Comparison of ENCODE assay signal across 15 mouse cellular contexts in genomic region chr14:22874584-22874983, GRCm38 (mm10).
"Had no signal": no experiment of that assay in that cellular context is flagged by ENCODE, and none has a peak within 500 bp of the region (broad histone marks: within the 10 kb centered on the region; RNA-seq: fewer than 3 reads in every experiment).

No protein-coding gene starts in this region.

- H3K4me1 ChIP-seq: neural tube, embryonic 15.5 days; stomach, embryonic 15.5 days had no signal

- H3K9ac ChIP-seq: neural tube, embryonic 15.5 days; stomach, embryonic 15.5 days had no signal

- H3K27me3 ChIP-seq: neural tube, embryonic 15.5 days; stomach, embryonic 15.5 days had no signal

- H3K4me3 ChIP-seq: neural tube, embryonic 15.5 days; stomach, embryonic 15.5 days had no signal

- H3K36me3 ChIP-seq: neural tube, embryonic 15.5 days; stomach, embryonic 15.5 days had no signal

- H3K9me3 ChIP-seq: neural tube, embryonic 15.5 days; stomach, embryonic 15.5 days had no signal

- DNase-seq: retina, postnatal 1 day; right cerebral cortex, adult 18-20 months; right cerebral cortex, postnatal 14 days; right cerebral cortex, postnatal 25 days; right cerebral cortex, postnatal 4 days; spleen, adult 18-20 months; thymus, adult 18-20 months; thymus, adult 2 months; thymus, postnatal 14 days; thymus, postnatal 25 days; thymus, postnatal 36 days; thymus, postnatal 4 days had no signal

- H3K27ac ChIP-seq: neural tube, embryonic 15.5 days; stomach, embryonic 15.5 days; stomach, postnatal 0 days had no signal

- H3K4me2 ChIP-seq: neural tube, embryonic 15.5 days; stomach, embryonic 15.5 days had no signal
